ENCODE assay signal across 8 mouse cellular contexts in the genomic region with DNA sequence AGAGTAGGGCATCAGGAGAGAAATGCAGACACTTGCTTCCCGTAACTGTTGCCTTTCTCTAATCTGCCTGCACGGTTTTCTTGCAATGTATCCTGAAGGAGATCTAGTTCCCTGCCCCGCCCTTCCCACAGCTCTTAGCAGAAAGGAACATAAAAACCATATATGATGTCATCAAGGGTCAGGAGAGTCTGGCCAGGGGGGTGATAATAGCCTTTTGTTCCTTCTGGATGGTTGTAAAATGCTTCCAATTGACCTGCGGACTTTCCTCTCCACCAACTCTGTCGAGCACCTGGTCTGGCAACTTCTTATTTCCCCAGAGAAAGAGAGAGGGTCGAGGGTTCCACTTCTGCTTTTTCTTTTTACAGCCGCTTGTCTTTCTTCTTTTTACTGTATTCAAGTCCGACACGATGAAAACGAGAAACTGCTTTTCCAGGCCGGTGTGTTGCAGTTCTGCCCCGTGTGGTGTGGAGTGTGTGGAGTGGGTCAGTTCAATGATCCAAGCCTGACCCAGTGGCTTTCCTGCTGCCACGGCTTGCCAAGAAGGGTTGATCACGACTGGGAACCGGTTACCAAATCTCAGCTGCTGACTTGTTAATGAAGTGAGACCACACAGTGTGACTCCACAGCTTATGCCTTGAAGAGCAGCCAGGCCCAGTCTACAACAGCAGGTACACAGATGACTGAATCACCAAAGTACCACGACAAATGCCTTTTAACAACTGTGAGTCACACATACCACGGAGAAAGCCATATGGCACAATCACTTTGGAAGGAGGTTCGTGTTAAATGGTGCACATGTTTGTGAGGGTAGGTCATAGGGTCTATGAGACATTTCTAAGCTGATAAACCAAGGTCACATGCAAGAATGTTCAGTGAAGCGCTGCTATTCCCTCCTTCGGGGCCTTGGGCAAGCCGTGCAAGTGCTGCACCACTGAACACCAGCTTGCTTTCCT. TPM values are rescaled to one million over a fixed set of nuclear protein-coding genes. Genes with fewer than 3 reads are reported as not detected.
DNase-seq lines count a peak whose midpoint lies in the region; ATAC-seq and TF ChIP-seq lines count a peak whose summit lies in the region.
"Had no signal": no experiment of that assay in that cellular context is flagged by ENCODE, and none has a peak within 500 bp of the region (broad histone marks: within the 10 kb centered on the region; RNA-seq: fewer than 3 reads in every experiment).

No protein-coding gene starts in this region.

- no peaks in the 10 kb centered on the region for H3K27me3 ChIP-seq in intestine, postnatal 0 days (replicated peaks; ENCODE audit: control insufficient read depth, insufficient read depth, low read length)
- 0 out of 2 replicates have a peak, but pooled peaks cover 2% of the 10 kb centered on the region for H3K27me3 ChIP-seq in neural tube, embryonic 15.5 days (replicated peaks)

- H3K36me3 ChIP-seq in intestine, postnatal 0 days (ENCODE audit: control insufficient read depth, insufficient read depth): no peaks in the 10 kb centered on the region
- H3K36me3 ChIP-seq in neural tube, embryonic 15.5 days: no peaks in the 10 kb centered on the region
- H3K36me3 ChIP-seq: heart, embryonic 15.5 days had no signal

- H3K9ac ChIP-seq in intestine, postnatal 0 days (ENCODE audit: low read depth, low read length): no peak overlapping the region
- H3K9ac ChIP-seq in neural tube, embryonic 15.5 days (replicated peaks): no peak overlapping the region
- H3K9ac ChIP-seq: heart, embryonic 15.5 days had no signal

- peak overlapping the region; percentile 60 for H3K27ac ChIP-seq in intestine, postnatal 0 days (ENCODE audit: low read depth, low read length)
- no peak overlapping the region for H3K27ac ChIP-seq in neural tube, embryonic 15.5 days (replicated peaks)
- H3K27ac ChIP-seq: heart, embryonic 15.5 days had no signal

- peak; percentile 57 for ATAC-seq in intestine, postnatal 0 days
- ATAC-seq in neural tube, embryonic 15.5 days (ENCODE audit: low FRiP score): peak; percentile 31; the same call in 1 of the 2 replicates
- ATAC-seq in CD4-positive, CD25-positive, alpha-beta regulatory T cell, adult 4 months: no peak

- H3K4me2 ChIP-seq in intestine, postnatal 0 days (replicated peaks; ENCODE audit: low read depth): peak overlapping the region; percentile 68
- H3K4me2 ChIP-seq in neural tube, embryonic 15.5 days: no peak overlapping the region
- H3K4me2 ChIP-seq: heart, embryonic 15.5 days had no signal

- DNase-seq in layer of hippocampus, adult 8-10 months (ENCODE audit: low spot score in 2 of 2): peak; percentile 52 to 56
- DNase-seq in layer of hippocampus, adult 9-10 months (ENCODE audit: low spot score): no peak
- DNase-seq in ZHBTc4 (ENCODE audit: low read depth, low spot score) (peak; percentile 37), adipocyte (ENCODE audit: low spot score) (no peak)

- H3K9me3 ChIP-seq in intestine, postnatal 0 days (ENCODE audit: control insufficient read depth): no peaks in the 10 kb centered on the region
- H3K9me3 ChIP-seq in neural tube, embryonic 15.5 days (replicated peaks): no peaks in the 10 kb centered on the region
- H3K9me3 ChIP-seq: heart, embryonic 15.5 days had no signal

- 33% methylated on average over 21 of the region's 21 CpGs for WGBS in intestine, postnatal 0 days
- 44% methylated on average over 21 of the region's 21 CpGs for WGBS in neural tube, embryonic 15.5 days

- peaks cover 4% of the 10 kb centered on the region; the same call in 1 of the 2 replicates for H3K4me1 ChIP-seq in intestine, postnatal 0 days (replicated peaks; ENCODE audit: control insufficient read depth, insufficient read depth, low read length)
- peaks cover 10% of the 10 kb centered on the region for H3K4me1 ChIP-seq in neural tube, embryonic 15.5 days
- H3K4me1 ChIP-seq: heart, embryonic 15.5 days had no signal

- TF ChIP-seq CTCF in intestine, postnatal 0 days (IDR thresholded peaks at IDR 0.05; ENCODE audit: low read depth): no peak

- no peak overlapping the region for H3K4me3 ChIP-seq in intestine, postnatal 0 days (ENCODE audit: low read depth, low read length)
- no peak overlapping the region for H3K4me3 ChIP-seq in neural tube, embryonic 15.5 days (replicated peaks)
- H3K4me3 ChIP-seq: heart, embryonic 15.5 days had no signal

RNA-seq across cellular contexts. Expression of gene Blnk, which starts 1.4 kb away (rescaled TPM):
- total RNA-seq in layer of hippocampus, adult 8-10 months (2022): 10 to 100 TPM in 2 of 4 experiments, 1 to 10 TPM in 2; 7.0 to 16.5 (median 11.2) TPM
- 21.2 and 23.8 TPM in 2 replicates for polyA plus RNA-seq in intestine, postnatal 0 days (2015; fragmentation: Nextera tagmentation; extraction: Ambion mirVana)
- polyA plus RNA-seq in neural tube, embryonic 15.5 days (2015; fragmentation: Nextera tagmentation; extraction: Ambion mirVana): 1.0 and 3.7 TPM in 2 replicates
- 1 to 10 TPM in 1 of 2 experiments, not detected in 1; 3.3 TPM for polyA plus RNA-seq in CD4-positive, CD25-positive, alpha-beta regulatory T cell, adult 4 months (2017; shearing (Covaris generic))

RNA-seq across cellular contexts. Expression of gene Dntt, which starts 33.4 kb away (rescaled TPM):
- under 1 TPM in 1 of 4 experiments, not detected in 3; 0.23 TPM for total RNA-seq in layer of hippocampus, adult 8-10 months (2022)
- not detected in 2 replicates for polyA plus RNA-seq in intestine, postnatal 0 days (2015; fragmentation: Nextera tagmentation; extraction: Ambion mirVana)
- polyA plus RNA-seq in neural tube, embryonic 15.5 days (2015; fragmentation: Nextera tagmentation; extraction: Ambion mirVana): 0.23 and 0.38 TPM in 2 replicates
- under 1 TPM; 0.54 to 0.66 TPM for polyA plus RNA-seq in CD4-positive, CD25-positive, alpha-beta regulatory T cell, adult 4 months (2017; shearing (Covaris generic))

Comparison
In these comparisons a context has a peak if more than half of its experiments do, and no peak if none do; other contexts are left out.
1. DNase-seq: peak in layer of hippocampus, adult 8-10 months (2 of 2) and ZHBTc4 (single experiment); none in layer of hippocampus, adult 9-10 months (single experiment) and adipocyte (single experiment).